Comparison of ENCODE assay signal across 19 mouse cellular contexts in genomic region chr12:71228925-71229649, GRCm38 (mm10).
A peak's percentile ranks its signal among the peaks of the same experiment; 100 is the strongest.
DNase-seq lines count a peak whose midpoint lies in the region; ATAC-seq and TF ChIP-seq lines count a peak whose summit lies in the region.
"Had no signal": no experiment of that assay in that cellular context is flagged by ENCODE, and none has a peak within 500 bp of the region (broad histone marks: within the 10 kb centered on the region; RNA-seq: fewer than 3 reads in every experiment).

No protein-coding gene starts in this region.

- H3K4me2 ChIP-seq in heart, embryonic 11.5 days: no peak overlapping the region; the same call in 1 of the 2 replicates
- no peak overlapping the region for H3K4me2 ChIP-seq in kidney, embryonic 15.5 days
- H3K4me2 ChIP-seq in lung, postnatal 0 days (replicated peaks; ENCODE audit: low read depth, low read length): no peak overlapping the region
- H3K4me2 ChIP-seq: hindbrain, embryonic 12.5 days; limb, embryonic 12.5 days; midbrain, embryonic 12.5 days; neural tube, embryonic 12.5 days had no signal

- DNase-seq in heart, postnatal 36 days: no peak
- DNase-seq in kidney, postnatal 4 days: no peak
- peak; percentile 23 for DNase-seq in lung, postnatal 0 days (ENCODE audit: low spot score)
- no peak for DNase-seq in lung, adult 2 months
- DNase-seq in mesoderm, embryonic 11.5 days (ENCODE audit: low read depth, low spot score): peak; percentile 54
- DNase-seq: adrenal gland, postnatal 10 days; cerebellum, adult 9-10 months; kidney, adult 8-10 months; thymus, postnatal 25 days had no signal

- no peak for TF ChIP-seq POLR2A in lung, adult 2 months (IDR thresholded peaks at IDR 0.05; ENCODE audit: borderline replicate concordance, extremely low read depth, low read depth, low read length)

- no peaks in the 10 kb centered on the region for H3K27me3 ChIP-seq in heart, embryonic 11.5 days (ENCODE audit: control insufficient read depth, insufficient read depth, low read length)
- H3K27me3 ChIP-seq in kidney, embryonic 15.5 days: no peaks in the 10 kb centered on the region
- H3K27me3 ChIP-seq in lung, postnatal 0 days (replicated peaks; ENCODE audit: insufficient read depth, low read length): no peaks in the 10 kb centered on the region
- H3K27me3 ChIP-seq: hindbrain, embryonic 12.5 days; limb, embryonic 12.5 days; midbrain, embryonic 12.5 days; neural tube, embryonic 12.5 days had no signal

- no peak for TF ChIP-seq CTCF in lung, postnatal 0 days (IDR thresholded peaks at IDR 0.05)
- TF ChIP-seq CTCF in lung, adult 2 months (IDR thresholded peaks at IDR 0.05; ENCODE audit: insufficient read depth, low read length): no peak

- H3K9ac ChIP-seq in heart, embryonic 11.5 days (ENCODE audit: low read depth, low read length): no peak overlapping the region
- no peak overlapping the region for H3K9ac ChIP-seq in kidney, embryonic 15.5 days
- no peak overlapping the region for H3K9ac ChIP-seq in lung, postnatal 0 days (replicated peaks; ENCODE audit: low read depth)
- H3K9ac ChIP-seq: hindbrain, embryonic 12.5 days; limb, embryonic 12.5 days; liver, embryonic 14.5 days; midbrain, embryonic 12.5 days; neural tube, embryonic 12.5 days had no signal

- WGBS in heart, embryonic 11.5 days (ENCODE audit: insufficient replicate concordance): 21% methylated on average over 10 of the region's 10 CpGs
- WGBS in kidney, embryonic 15.5 days: 48% methylated on average over 10 of the region's 10 CpGs
- WGBS in lung, postnatal 0 days: 29% methylated on average over 10 of the region's 10 CpGs
- WGBS in lung, adult 2 months: 52% methylated on average over 10 of the region's 10 CpGs

- H3K4me1 ChIP-seq in heart, embryonic 11.5 days (ENCODE audit: control insufficient read depth, insufficient read depth, low read length): peaks cover 22% of the 10 kb centered on the region
- H3K4me1 ChIP-seq in kidney, embryonic 15.5 days: peaks cover 11% of the 10 kb centered on the region; the same call in 1 of the 2 replicates
- H3K4me1 ChIP-seq in lung, postnatal 0 days (ENCODE audit: insufficient read depth, low read depth, low read length): no peaks in the 10 kb centered on the region
- no peaks in the 10 kb centered on the region for H3K4me1 ChIP-seq in lung, adult 2 months (ENCODE audit: control insufficient read depth, insufficient read depth, low read length)
- H3K4me1 ChIP-seq: midbrain, embryonic 12.5 days had no signal

- intact Hi-C loops in heart, postnatal 36 days (cut with DNase I): no loop called here

- no peak overlapping the region for H3K4me3 ChIP-seq in heart, embryonic 11.5 days (ENCODE audit: low read depth, low read length)
- no peak overlapping the region for H3K4me3 ChIP-seq in kidney, embryonic 15.5 days (replicated peaks)
- no peak overlapping the region for H3K4me3 ChIP-seq in lung, postnatal 0 days (ENCODE audit: low read depth, low read length)
- H3K4me3 ChIP-seq in lung, adult 2 months (replicated peaks; ENCODE audit: extremely low read depth, low read depth, low read length): no peak overlapping the region
- H3K4me3 ChIP-seq: forebrain, embryonic 10.5 days; hindbrain, embryonic 12.5 days; limb, embryonic 12.5 days; midbrain, embryonic 12.5 days; neural tube, embryonic 12.5 days had no signal

- H3K27ac ChIP-seq in heart, embryonic 11.5 days (ENCODE audit: low read depth, low read length): peak overlapping the region; percentile 80
- peak overlapping the region; percentile 62; the same call in 1 of the 2 replicates for H3K27ac ChIP-seq in kidney, embryonic 15.5 days
- H3K27ac ChIP-seq in lung, postnatal 0 days (ENCODE audit: low read length): no peak overlapping the region
- H3K27ac ChIP-seq: forebrain, embryonic 10.5 days; hindbrain, embryonic 12.5 days; limb, embryonic 12.5 days; liver, embryonic 14.5 days; macrophage; midbrain, embryonic 12.5 days; neural tube, embryonic 12.5 days; stomach, postnatal 0 days had no signal

- H3K36me3 ChIP-seq in heart, embryonic 11.5 days (ENCODE audit: control insufficient read depth, insufficient read depth, low read length): no peaks in the 10 kb centered on the region
- H3K36me3 ChIP-seq in kidney, embryonic 15.5 days: peaks cover 7% of the 10 kb centered on the region; the same call in 1 of the 2 replicates
- no peaks in the 10 kb centered on the region for H3K36me3 ChIP-seq in lung, postnatal 0 days (ENCODE audit: insufficient read depth, low read length)

- ATAC-seq in heart, embryonic 11.5 days (replicated peaks; ENCODE audit: insufficient number of reproducible peaks, low FRiP score, low TSS enrichment): 0 out of 2 replicates have a peak, but pooled peaks have one; percentile 52
- no peak for ATAC-seq in kidney, embryonic 15.5 days (replicated peaks; ENCODE audit: low FRiP score)
- ATAC-seq in lung, postnatal 0 days: no peak

- no peak for TF ChIP-seq EP300 in lung, postnatal 0 days (IDR thresholded peaks at IDR 0.05)

- H3K9me3 ChIP-seq in heart, embryonic 11.5 days (replicated peaks; ENCODE audit: control insufficient read depth, low read length): no peaks in the 10 kb centered on the region
- H3K9me3 ChIP-seq in kidney, embryonic 15.5 days (replicated peaks): no peaks in the 10 kb centered on the region
- H3K9me3 ChIP-seq in lung, postnatal 0 days (ENCODE audit: low read length): no peaks in the 10 kb centered on the region
- H3K9me3 ChIP-seq: forebrain, embryonic 10.5 days; hindbrain, embryonic 12.5 days; limb, embryonic 12.5 days; midbrain, embryonic 12.5 days; neural tube, embryonic 12.5 days had no signal

Comparison
In these comparisons a context has a peak if more than half of its experiments do, and no peak if none do; other contexts are left out.
1. DNase-seq: peak in lung, postnatal 0 days (single experiment) and mesoderm, embryonic 11.5 days (single experiment); none in heart, postnatal 36 days (0 of 2), kidney, postnatal 4 days (0 of 2) and lung, adult 2 months (single experiment).